Mouse (Mus musculus): Measurements from ENCODE around the gene Tapbp. TPM values are rescaled to one million over a fixed set of nuclear protein-coding genes. Genes with fewer than 3 reads are reported as not detected.

Gene Tapbp
- 8.7 and 12.3 TPM in 2 replicates for polyA plus RNA-seq (2012; rRNA removed)

DNA sequence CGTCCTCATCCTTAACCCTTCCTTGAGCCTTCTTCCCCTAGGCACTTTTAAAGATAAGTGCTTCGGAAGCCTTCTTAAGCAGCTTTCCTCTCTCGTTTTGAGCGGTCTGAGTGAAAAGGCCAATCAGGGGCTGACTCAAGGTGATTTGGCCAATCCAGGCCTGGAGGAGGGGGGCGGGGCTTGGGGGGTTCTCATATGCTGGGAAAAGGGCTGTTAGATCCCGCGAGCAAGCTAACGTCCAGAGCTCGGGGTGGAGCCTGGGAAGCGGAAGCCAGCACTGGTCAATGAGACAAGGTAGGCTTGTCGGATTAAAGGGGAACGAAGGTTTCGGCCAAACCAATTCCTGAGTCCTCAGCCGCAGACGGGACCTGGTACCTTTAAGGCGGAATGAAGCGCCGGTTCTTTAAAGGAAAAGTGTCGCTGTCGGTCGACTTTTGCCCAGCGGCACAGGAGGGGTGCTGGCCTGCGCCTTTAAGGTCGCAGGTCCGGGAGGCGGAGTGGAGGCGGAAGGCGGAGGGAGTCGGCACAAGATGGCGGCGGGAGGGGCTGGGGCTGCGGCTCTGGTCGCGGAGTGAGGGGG, at the start of gene Tapbp, which contains the start of gene Zbtb22:
Tapbp (plus strand) TSS at position 229 of the 580 bp plus-strand sequence.
Zbtb22 (plus strand) TSS at position 234 of the 580 bp plus-strand sequence.

DNA sequence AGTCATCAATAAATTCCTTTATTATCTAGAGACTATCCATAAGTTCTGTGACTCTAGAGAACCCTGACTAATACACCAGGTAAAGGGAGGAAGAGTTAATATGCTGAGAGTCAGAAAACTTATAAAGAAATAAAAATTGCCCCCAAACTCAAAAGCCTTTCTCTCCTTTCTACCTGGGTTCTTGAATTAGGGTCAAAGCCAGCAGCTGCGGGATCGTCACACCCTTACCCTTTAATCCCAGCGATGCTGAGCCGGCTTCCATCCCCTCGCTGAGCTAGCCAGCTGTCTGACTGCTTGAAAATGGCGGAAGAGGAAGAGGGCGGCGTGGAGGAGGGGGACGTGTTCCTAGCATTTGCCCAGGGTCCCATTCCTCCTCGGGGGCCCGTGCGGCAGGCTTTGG, 42.2 kb upstream of the Tapbp start, which contains the start of gene Gm7029:
Gm7029 (plus strand) TSS at position 301 of the 400 bp plus-strand sequence.

DNA sequence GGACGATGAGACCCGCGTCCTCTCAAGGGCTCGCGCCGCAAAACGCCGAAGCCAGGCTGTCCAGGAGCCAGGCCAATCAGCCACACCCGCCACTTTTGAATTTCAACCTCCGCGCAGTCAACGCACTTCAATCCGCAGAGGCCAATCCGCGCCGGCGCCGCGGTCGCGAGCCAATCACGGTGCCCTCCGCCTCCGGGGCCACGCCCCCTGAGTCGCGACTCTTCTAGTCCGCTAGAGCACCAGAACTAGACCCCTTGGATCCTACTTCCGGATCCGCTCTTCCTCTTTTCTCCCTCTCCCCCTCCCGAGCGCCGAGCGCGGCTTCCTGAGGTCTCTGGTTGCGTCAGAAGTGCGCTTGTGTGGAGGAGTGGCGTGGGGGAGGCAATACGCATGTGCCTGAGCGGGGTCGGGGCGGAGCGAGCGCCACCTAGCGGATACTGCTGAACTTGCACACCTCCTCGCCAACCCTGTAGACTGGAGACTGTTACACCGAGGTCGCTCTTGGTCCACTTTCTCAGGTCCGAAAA, 25.1 kb upstream of the Tapbp start, which contains the start of gene Kifc1:
Kifc1 (minus strand) TSS at position 129 of the 527 bp plus-strand sequence.

DNA sequence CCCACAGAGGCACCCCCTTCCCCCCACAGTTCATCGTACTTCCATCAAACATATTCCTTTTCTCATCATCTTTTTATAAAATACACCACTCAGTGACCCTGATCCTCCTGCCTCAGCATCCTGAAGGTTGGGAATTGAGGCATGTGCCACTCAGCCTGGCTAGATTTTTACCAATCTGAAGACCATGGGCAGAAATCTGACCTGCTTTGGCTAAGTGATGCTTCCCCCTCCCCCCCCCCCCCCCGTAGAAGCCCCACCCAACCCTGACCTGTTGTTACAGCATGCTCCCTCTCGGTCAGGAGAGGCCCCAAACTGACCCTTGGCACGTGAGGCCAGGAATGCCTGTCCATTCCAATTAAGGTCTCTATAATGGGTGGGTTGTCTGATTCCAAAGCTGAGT, 10.9 kb upstream of the Tapbp start, which contains the start of gene Platr17:
Platr17 (plus strand) TSS at position 301 of the 400 bp plus-strand sequence.

DNA sequence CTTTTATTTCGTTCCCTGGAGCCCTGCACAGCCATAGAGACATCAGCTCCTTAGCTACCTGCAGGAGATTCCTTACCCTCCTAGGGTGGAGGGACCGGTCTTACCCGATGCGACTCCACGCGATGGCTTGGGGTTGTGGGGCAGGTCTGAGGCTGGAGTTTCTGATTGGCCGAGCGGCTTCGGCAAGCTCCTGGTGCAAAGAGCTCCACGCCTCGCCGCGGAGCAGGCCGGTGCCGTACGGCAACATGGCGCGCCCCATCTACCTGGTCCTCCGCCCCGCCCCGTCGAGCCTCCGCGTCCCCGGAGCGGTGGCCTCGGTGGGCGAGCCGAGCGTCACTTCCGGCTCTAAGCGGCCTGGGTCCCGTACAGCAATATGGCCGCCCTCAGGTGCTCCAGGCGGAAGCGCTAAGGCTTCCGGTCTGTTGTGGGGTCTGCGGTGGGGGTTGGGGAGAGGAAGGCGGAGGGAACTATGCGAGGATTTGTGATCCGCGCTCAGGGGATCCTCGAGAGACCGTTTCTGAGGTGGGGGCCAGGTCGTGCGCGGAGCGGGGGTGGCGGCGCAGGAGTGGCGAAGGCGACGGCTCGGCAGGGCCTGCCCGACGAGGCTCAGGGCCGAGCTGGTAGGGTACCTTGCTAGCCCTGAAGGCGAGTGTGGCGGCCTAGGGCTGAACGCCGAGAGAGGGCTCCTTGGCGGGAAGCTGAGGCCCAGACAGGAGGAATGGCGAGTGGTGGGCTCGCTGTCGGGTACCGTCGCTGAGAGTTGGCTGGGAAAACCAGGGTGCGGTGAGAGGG, 6.4 kb upstream of the Tapbp start, which contains the start of gene Daxx:
Daxx (plus strand) TSS at position 338 of the 792 bp plus-strand sequence.

DNA sequence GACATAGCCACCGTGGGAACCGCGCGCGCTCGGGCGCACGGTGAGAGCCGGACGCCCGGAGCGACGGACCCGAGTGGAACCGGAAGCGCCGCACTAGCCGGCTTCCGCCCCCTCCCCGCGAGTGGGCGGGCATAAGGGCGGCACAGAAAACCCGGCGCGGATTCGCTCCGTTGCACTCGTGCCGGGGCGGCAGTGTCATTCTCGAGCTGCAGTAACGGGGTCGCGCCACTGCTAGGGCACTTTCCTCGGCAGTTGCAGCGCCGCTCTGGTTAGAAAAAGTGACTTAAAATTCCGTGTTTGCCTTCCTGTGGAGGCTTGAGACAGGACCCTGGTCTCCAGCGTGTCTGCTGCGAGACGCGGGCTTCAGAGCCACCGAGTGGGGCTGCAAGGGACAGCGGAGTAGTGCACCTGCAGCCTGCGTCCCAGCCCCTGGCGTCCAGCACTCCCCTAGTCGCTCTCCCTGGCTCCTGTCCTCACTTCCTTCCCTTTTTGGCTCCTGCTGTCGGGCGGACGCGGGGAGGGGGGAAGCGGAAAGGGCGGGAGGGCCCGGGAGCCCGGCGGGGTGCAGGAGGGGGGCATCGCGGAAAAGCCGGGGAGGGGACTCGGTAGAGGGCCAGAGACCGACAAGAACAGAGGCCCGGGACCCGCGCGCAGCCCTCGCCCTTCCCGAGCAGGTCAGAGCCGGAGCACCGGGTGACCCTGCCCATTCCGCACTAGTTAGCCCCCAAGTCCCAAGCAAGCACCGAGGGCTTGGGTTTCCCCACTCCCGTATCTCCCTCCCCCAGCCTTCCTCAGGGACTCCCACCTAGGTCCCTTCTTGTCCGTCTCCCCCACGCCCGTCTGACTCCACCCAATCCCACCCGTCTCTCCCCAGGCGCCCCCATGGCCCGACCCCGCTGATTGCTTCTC, 13.9 kb downstream of the Tapbp start, which contains the start of gene Rgl2:
Rgl2 (plus strand) TSS at position 173 of the 909 bp plus-strand sequence.

DNA sequence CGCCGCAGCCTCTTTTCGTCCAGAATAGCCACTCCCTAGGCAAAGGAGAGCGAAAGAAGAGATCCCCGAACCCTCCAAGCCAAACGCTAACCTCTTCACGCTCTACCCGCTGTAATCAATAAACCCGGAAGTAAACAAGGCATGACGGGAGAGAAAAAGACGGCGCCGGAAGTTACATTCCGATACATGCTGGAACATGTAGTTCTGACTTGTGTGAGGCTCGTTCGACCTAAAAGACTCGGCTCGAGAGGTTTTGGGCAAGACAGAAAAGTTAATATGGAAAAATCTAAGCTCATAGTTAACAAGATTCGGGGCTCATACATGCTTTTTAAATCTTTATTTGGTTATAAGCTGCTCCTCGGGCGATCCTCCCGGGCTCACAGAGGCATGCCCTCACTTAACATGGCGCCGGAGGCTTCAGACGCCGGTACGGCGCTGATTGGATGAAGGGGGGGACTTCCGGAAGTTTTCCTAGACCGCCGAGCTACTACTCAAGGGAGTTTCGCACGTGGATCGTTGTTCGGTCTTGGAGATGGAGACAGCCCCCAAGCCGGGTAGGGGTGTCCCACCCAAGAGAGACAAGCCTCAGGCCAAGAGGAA, 24.6 kb downstream of the Tapbp start, which contains the start of the genes Pfdn6 and Wdr46:
Pfdn6 (minus strand) TSS at position 138 of the 600 bp plus-strand sequence.
Wdr46 (plus strand) TSS at position 455 of the 600 bp plus-strand sequence.

DNA sequence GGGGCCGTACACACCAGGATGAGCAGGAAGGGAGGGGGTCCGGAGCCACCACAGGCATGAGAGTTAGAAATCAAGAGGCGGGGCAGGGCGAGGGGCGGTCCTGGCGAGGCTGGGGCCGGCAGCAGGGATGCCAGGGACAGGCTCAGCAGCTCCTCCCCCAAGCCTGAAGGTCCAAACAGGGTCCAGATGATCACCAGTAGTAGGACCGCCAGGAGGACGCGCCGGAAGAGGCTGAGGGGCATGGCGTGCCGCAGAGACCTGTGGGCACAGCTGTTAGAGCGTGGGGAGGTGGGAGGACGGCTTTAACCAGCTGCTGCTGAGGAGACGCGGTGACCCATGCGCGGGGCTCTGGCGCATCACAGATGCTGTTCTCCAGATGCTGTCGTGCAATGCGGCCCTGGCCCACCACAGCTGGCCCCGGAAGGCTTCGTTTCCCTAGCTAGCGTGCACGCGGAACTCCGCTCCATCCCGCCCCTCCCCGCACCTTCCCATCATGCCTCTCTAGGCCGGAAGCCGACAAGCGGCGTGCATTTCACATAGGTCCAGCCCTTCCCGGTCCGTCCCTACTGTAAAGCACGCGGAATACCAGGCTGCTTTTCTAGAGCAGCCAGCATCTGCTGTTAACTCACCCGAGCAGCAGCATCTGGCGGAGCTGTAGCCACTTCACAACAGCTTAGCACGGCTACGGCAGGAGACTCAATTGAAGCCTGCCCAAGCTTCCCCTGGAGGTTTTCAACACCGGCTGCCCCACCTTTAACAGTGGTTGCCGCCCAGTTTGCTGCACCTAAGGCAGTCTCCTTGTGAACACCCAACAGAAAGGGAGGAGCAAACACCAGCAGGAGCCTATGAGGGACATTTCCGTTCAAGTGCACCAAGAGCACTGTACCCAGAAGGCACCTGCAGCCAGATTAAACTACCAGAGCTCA, 35.6 kb downstream of the Tapbp start, which contains the start of gene B3galt4:
B3galt4 (minus strand) TSS at position 468 of the 926 bp plus-strand sequence.

DNA sequence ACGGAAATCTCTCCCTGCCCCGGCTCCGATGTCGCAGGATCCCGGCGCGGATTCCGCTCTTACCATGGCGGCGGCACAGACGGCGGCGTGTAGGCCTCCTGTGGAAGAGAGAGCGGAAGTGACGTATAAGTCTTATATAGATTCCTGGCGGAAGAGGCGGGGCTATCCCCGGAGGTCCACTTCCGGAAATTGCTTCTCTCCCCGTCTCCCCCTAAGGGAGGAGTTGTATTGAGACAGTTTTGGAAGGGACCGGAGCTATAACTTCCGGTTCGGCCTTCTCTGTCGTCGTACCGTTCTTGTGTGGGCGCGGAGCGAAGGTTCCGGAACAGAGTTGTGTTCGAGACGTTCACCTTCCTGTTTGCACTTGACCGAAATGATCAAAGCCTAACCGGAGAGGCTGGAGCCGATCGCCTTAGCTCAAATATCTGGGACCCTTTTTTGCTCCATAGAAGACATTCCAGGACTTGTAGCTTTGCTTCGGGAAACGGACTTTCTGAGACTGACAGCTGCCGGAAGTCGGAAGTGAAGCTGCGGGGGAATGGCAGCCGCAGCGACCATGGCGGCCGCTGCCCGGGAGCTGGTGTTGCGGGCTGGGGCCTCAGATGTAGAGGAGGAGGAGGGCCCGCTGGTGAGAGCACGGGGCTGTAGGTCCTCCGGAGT, 40.0 kb downstream of the Tapbp start, which contains the start of the genes Vps52 and Rps18:
Vps52 (plus strand) TSS at position 258 of the 660 bp plus-strand sequence.
Rps18 (minus strand) TSS at position 447 of the 660 bp plus-strand sequence.

Other genes with a start within 250 kb of the Tapbp start
- gene Hnrnpm, start 229.0 kb upstream of the Tapbp start, polyA plus RNA-seq (2012; rRNA removed), result 158 and 161 TPM in 2 replicates
- gene March2, start 197.2 kb upstream of the Tapbp start, polyA plus RNA-seq (2012; rRNA removed), result 133 and 171 TPM in 2 replicates
- 84.2 and 94.7 TPM in 2 replicates for gene Rab11b, start 155.4 kb upstream of the Tapbp start, polyA plus RNA-seq (2012; rRNA removed)
- 5.3 and 6.5 TPM in 2 replicates for gene Angptl4, start 134.1 kb upstream of the Tapbp start, polyA plus RNA-seq (2012; rRNA removed)
- gene Kank3, start 105.4 kb upstream of the Tapbp start, polyA plus RNA-seq (2012; rRNA removed), result 7.5 and 8.2 TPM in 2 replicates
- gene Rps28, start 91.3 kb upstream of the Tapbp start, polyA plus RNA-seq (2012; rRNA removed), result 798 and 847 TPM in 2 replicates
- gene Ndufa7, start 91.3 kb upstream of the Tapbp start, polyA plus RNA-seq (2012; rRNA removed), result 125 and 147 TPM in 2 replicates
- gene Cd320, start 72.8 kb upstream of the Tapbp start, polyA plus RNA-seq (2012; rRNA removed), result 6.8 TPM in 2 replicates
- gene Gm7029, start 42.1 kb upstream of the Tapbp start, polyA plus RNA-seq (2012; rRNA removed), result not detected in 2 replicates
- 37.2 and 40.2 TPM in 2 replicates for gene Kifc1, start 25.2 kb upstream of the Tapbp start, polyA plus RNA-seq (2012; rRNA removed)
- gene Platr17, start 10.8 kb upstream of the Tapbp start, polyA plus RNA-seq (2012; rRNA removed), result 0.45 and 0.64 TPM in 2 replicates
- gene Daxx, start 6.5 kb upstream of the Tapbp start, polyA plus RNA-seq (2012; rRNA removed), result 13.5 and 16.7 TPM in 2 replicates
- gene Zbtb22, start within 50 bp of the Tapbp start, polyA plus RNA-seq (2012; rRNA removed), result 10.9 and 11.4 TPM in 2 replicates
- gene Rgl2, start 13.6 kb downstream of the Tapbp start, polyA plus RNA-seq (2012; rRNA removed), result 15.3 and 15.4 TPM in 2 replicates
- 72.9 and 74.1 TPM in 2 replicates for gene Pfdn6, start 24.4 kb downstream of the Tapbp start, polyA plus RNA-seq (2012; rRNA removed)
- gene Wdr46, start 24.8 kb downstream of the Tapbp start, polyA plus RNA-seq (2012; rRNA removed), result 17.6 and 21.4 TPM in 2 replicates
- 1.0 and 1.2 TPM in 2 replicates for gene B3galt4, start 35.6 kb downstream of the Tapbp start, polyA plus RNA-seq (2012; rRNA removed)
- gene Vps52, start 39.9 kb downstream of the Tapbp start, polyA plus RNA-seq (2012; rRNA removed), result 15.7 and 18.1 TPM in 2 replicates
- 1,154 and 1,315 TPM in 2 replicates for gene Rps18, start 40.1 kb downstream of the Tapbp start, polyA plus RNA-seq (2012; rRNA removed)
- 115 and 137 TPM in 2 replicates for gene H2-K1, start 84.4 kb downstream of the Tapbp start, polyA plus RNA-seq (2012; rRNA removed)
- 9.6 and 10.5 TPM in 2 replicates for gene Ring1, start 108.8 kb downstream of the Tapbp start, polyA plus RNA-seq (2012; rRNA removed)
- gene H2-Ke6, start 112.2 kb downstream of the Tapbp start, polyA plus RNA-seq (2012; rRNA removed), result 28.0 and 29.0 TPM in 2 replicates
- 27.2 and 30.7 TPM in 2 replicates for gene Slc39a7, start 115.8 kb downstream of the Tapbp start, polyA plus RNA-seq (2012; rRNA removed)
- 15.0 and 18.0 TPM in 2 replicates for gene Rxrb, start 115.9 kb downstream of the Tapbp start, polyA plus RNA-seq (2012; rRNA removed)
- 0.27 and 0.33 TPM in 2 replicates for gene Col11a2, start 123.5 kb downstream of the Tapbp start, polyA plus RNA-seq (2012; rRNA removed)
- 0.32 and 0.41 TPM in 2 replicates for gene H2-Oa, start 176.4 kb downstream of the Tapbp start, polyA plus RNA-seq (2012; rRNA removed)
- 2.2 and 3.2 TPM in 2 replicates for gene H2-DMa, start 203.6 kb downstream of the Tapbp start, polyA plus RNA-seq (2012; rRNA removed)
- gene Brd2, start 206.7 kb downstream of the Tapbp start, polyA plus RNA-seq (2012; rRNA removed), result 53.0 and 53.8 TPM in 2 replicates
- 0.18 and 0.41 TPM in 2 replicates for gene H2-DMb2, start 227.4 kb downstream of the Tapbp start, polyA plus RNA-seq (2012; rRNA removed)
- 0.68 and 1.0 TPM in 2 replicates for gene H2-DMb1, start 237.2 kb downstream of the Tapbp start, polyA plus RNA-seq (2012; rRNA removed)